Mouse (Mus musculus): ENCODE data around the gene Gsta1. TPM values are rescaled to one million over a fixed set of nuclear protein-coding genes. Genes with fewer than 3 reads are reported as not detected.
A peak's percentile ranks its signal among the peaks of the same experiment; 100 is the strongest.
"Not testable (repeated sequence)": the region's sequence is repeated elsewhere in the genome, so short reads cannot be mapped to it uniquely, and the experiment has no call there.

Gsta1 gene
- total RNA-seq, 4 experiments from 2014 or later, result 2.9 to 17.3 (median 7.6) TPM

GRCm38 (mm10) chr9:78233121-78233695, 2.8 kb downstream of the Gsta1 start:
- DNase-seq (ENCODE audit: low spot score), result not testable (repeated sequence)

DNA sequence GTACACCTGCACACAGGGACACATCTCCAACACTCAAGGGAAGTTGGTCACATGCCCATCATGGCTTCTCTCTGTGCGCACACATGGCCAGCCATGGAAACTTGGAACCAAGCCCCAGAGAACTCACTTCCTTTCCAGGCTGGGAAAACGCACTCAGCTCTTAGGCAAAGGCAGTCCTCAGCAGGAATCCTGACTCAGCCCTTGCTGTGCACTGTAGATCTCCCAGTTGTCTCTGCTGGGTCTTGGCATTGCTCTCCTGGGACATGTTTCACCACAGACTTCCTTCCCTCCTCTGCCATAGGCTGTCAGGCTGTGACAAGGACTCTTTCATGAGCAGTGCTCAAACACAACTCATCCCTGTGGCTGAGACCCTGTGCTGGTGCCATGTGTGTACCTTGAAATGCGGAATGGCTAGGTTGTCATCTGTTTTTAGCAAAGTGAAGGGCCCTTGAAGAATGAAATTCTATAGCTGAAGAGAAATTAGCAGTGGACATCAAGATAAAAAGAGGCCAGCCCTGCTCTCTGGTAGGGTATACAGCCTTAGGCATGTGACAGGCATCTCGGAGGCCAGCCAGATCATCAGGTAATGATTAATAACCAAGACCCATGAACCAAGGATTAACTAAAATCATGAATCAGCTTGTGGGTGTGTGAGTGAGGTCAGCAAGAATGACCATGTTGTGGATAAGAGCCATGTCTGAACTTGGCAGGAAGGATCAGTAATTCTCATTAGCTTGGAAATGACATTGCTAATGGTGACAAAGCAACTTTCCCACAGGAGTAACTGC, 25.4 kb downstream of the Gsta1 start:
- DNase-seq (ENCODE audit: low spot score), result not testable (repeated sequence)

GRCm38 (mm10) chr9:78256914-78257313, 26.5 kb downstream of the Gsta1 start, which contains the start of gene Gm3776:
TSS of gene Gm3776 (plus strand) at chr9:78257129.
- DNase-seq (ENCODE audit: low spot score), result not testable (repeated sequence)

DNA sequence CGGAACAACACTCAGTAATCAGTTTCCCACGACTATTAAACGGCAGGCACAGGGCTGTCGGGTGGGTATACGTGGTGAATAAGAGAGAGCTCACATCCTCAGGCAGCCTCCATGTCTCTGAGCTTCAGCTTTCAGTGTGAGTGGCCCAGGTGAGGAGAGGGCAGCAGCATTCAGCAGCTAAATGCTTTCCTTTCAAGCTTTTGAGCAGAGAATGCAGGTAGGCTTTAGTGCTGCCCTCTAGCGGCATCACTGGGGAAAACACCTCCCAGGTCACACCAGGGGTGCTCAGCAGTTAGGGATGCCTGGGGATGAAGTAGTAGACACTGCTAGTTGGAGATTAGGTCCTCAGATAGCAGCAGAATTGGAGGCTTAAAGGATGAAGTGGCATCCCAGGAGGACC, 29.2 kb downstream of the Gsta1 start:
- DNase-seq (ENCODE audit: low spot score), result peak; percentile 18

DNA sequence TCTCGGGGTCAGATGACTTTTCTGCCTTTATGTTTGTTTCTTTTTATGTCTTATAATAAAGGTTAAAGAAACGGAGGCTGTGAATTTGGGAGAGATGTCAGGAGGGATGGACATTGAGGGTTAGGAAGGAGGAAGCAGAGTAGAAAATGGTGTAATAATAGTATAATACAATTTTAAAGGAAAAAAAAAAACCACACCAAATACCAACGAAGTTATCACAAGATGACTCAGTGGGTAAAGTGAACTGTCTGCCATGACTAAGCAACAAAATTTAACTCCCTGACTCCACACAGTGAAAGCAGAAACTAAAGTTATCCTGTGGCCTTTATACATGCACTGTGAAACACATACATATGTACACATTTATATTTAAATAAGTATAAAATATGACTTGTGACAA, 40.5 kb downstream of the Gsta1 start:
- not testable (repeated sequence) for DNase-seq (ENCODE audit: low spot score)

GRCm38 (mm10) chr9:78282002-78282711, 51.7 kb downstream of the Gsta1 start:
- not testable (repeated sequence) for DNase-seq (ENCODE audit: low spot score)

DNA sequence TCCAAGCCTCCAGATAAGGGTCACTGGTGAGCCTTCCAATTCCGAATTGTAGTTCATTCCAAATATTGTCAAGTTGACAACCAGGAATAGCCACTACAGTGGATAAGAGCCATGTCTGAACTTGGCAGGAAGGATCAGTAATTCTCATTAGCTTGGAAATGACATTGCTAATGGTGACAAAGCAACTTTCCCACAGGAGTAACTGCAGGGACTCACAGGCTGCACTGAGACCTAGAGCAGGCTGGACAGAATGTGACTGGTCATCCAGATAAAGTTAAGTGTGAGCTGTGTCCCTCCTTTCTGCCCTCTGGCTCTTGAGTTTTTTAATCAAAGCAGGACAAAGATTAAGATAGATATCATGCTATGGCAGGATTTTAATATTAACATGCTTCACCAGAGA, 58.6 kb downstream of the Gsta1 start:
- DNase-seq (ENCODE audit: low spot score), result not testable (repeated sequence)

DNA sequence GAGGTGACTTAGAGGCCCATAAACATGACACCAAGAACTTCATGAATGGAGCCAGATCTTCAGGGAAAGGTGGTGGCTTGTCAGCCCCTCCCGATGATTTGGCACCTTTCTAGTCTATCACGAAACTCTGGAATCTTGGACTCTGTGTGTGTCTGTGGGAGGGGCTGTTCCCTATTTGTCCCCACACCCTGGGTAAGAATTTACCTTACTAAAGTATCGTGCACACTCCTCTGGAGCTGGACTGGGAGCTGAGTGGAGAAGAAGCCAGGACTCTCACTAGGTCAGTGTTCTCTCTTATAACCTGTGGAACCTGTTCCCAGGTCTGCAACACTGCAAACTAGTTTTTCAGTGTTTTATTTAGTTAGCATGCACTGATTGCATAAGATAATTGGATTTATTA, 59.3 kb downstream of the Gsta1 start, which contains the start of gene Gm10639:
Gene Gm10639, plus strand, starts transcription at position 201 of the 400 bp plus-strand sequence.
- DNase-seq (ENCODE audit: low spot score), result not testable (repeated sequence)

Other genes starting within 250 kb of the Gsta1 start
- not detected for gene Gcm1, start 178.7 kb upstream of the Gsta1 start, total RNA-seq (2022)
- gene Fbxo9, start 121.6 kb upstream of the Gsta1 start, total RNA-seq (2022), result 10 to 100 TPM; 30.9 to 50.6 (median 45.5) TPM
- 10 to 100 TPM; 12.7 to 14.3 (median 13.3) TPM for gene Ick, start 121.5 kb upstream of the Gsta1 start, total RNA-seq (2022)
- gene Gsta4, start 47.9 kb upstream of the Gsta1 start, total RNA-seq (2022), result 100 to 1,000 TPM; 108 to 158 (median 147) TPM
- gene Gm3776, start 26.5 kb downstream of the Gsta1 start, total RNA-seq (2022), result 1 to 10 TPM in 3 of 4 experiments, under 1 TPM in 1; 0.43 to 6.3 (median 2.7) TPM
- gene Gm10639, start 59.3 kb downstream of the Gsta1 start, total RNA-seq (2022), result 1 to 10 TPM in 2 of 4 experiments, under 1 TPM in 1, not detected in 1; 0.73 to 3.2 (median 2.0) TPM
- gene Omt2a, start 84.1 kb downstream of the Gsta1 start, total RNA-seq (2022), result not detected
- gene Omt2b, start 96.9 kb downstream of the Gsta1 start, total RNA-seq (2022), result not detected
- 1 to 10 TPM; 1.4 to 4.4 (median 2.6) TPM for gene Gsta2, start 125.1 kb downstream of the Gsta1 start, total RNA-seq (2022)
- not detected for gene Dppa5a, start 137.5 kb downstream of the Gsta1 start, total RNA-seq (2022)
- not detected for gene Ooep, start 148.1 kb downstream of the Gsta1 start, total RNA-seq (2022)
- not detected for gene Ddx43, start 165.1 kb downstream of the Gsta1 start, total RNA-seq (2022)
- gene Cgas, start 212.6 kb downstream of the Gsta1 start, total RNA-seq (2022), result under 1 TPM; 0.16 to 0.44 (median 0.28) TPM
- gene Mto1, start 217.6 kb downstream of the Gsta1 start, total RNA-seq (2022), result 10 to 100 TPM; 23.6 to 29.9 (median 27.6) TPM
- gene Gm17324, start 218.1 kb downstream of the Gsta1 start, total RNA-seq (2022), result not detected